Mouse (Mus musculus) G1E (cell line): ENCODE data around the gene Fgf9.

Source experiments
- CTCF ChIP-seq: IDR thresholded peaks from 2 replicates; pipeline ENCODE4 v1.5.1; 2012; ENCODE audit warnings: low read depth, low read length, inconsistent platforms, mixed read lengths
- GATA1 ChIP-seq: IDR thresholded peaks from 2 replicates; pipeline ENCODE4 v1.6.1; 2012; ENCODE audit warnings: borderline replicate concordance, low read length, inconsistent platforms, mixed read lengths

GRCm38 (mm10) chr14:58113180-58113579 is 42.8 kb downstream of the Fgf9 start:
- no peak for TF ChIP-seq CTCF
- no peak for TF ChIP-seq GATA1
